Mouse (Mus musculus): ENCODE measurements around the gene Usp48.

GRCm38 (mm10) chr4:137609702-137610101 lies 16.1 kb downstream of the Usp48 start:
- TF ChIP-seq CTCF (IDR thresholded peaks at IDR 0.05; ENCODE audit: control insufficient read depth, insufficient read depth, insufficient read length) (no peak), USF1 (IDR thresholded peaks at IDR 0.05; ENCODE audit: low read depth) (no peak), MYOD1 (IDR thresholded peaks at IDR 0.05; ENCODE audit: control insufficient read depth, insufficient read length, low read depth) (no peak)
